In genomic region chr15:7842398-7842797, GRCm38 (mm10) we compare ENCODE assay signal across 22 mouse cellular contexts. TPM values are rescaled to one million over a fixed set of nuclear protein-coding genes. Genes with fewer than 3 reads are reported as not detected.
DNase-seq lines count a peak whose midpoint lies in the region.
"Had no signal": no experiment of that assay in that cellular context is flagged by ENCODE, and none has a peak within 500 bp of the region (broad histone marks: within the 10 kb centered on the region; RNA-seq: fewer than 3 reads in every experiment).

No protein-coding gene starts in this region.

- 88% methylated on average over 4 of the region's 4 CpGs for WGBS in limb, embryonic 10.5 days

- no peaks in the 10 kb centered on the region for H3K27me3 ChIP-seq in limb, embryonic 10.5 days (ENCODE audit: low read depth, poor library complexity, severe bottlenecking)
- H3K27me3 ChIP-seq: CH12.LX; embryonic facial prominence, embryonic 12.5 days; forebrain, embryonic 13.5 days; forebrain, embryonic 15.5 days; Patski had no signal

- H3K4me3 ChIP-seq in limb, embryonic 10.5 days: no peak overlapping the region
- H3K4me3 ChIP-seq: embryonic facial prominence, embryonic 10.5 days; embryonic facial prominence, embryonic 12.5 days; forebrain, embryonic 13.5 days; forebrain, embryonic 15.5 days had no signal

- no peak overlapping the region for H3K27ac ChIP-seq in limb, embryonic 10.5 days
- H3K27ac ChIP-seq: embryonic facial prominence, embryonic 10.5 days; embryonic facial prominence, embryonic 12.5 days; forebrain, embryonic 13.5 days; forebrain, embryonic 15.5 days had no signal

- H3K36me3 ChIP-seq in limb, embryonic 10.5 days: no peaks in the 10 kb centered on the region
- H3K36me3 ChIP-seq: embryonic facial prominence, embryonic 10.5 days; embryonic facial prominence, embryonic 12.5 days; forebrain, embryonic 15.5 days; G1E had no signal

- peak; percentile 53 for DNase-seq in 3134 (ENCODE audit: extremely low read depth, insufficient read length, low spot score)
- peak; percentile 84 for DNase-seq in 416B (ENCODE audit: low read depth)
- DNase-seq in adipocyte (ENCODE audit: low spot score): peak; percentile 10
- no peak for DNase-seq in cerebellum, postnatal 10 days
- no peak for DNase-seq in limb, embryonic 10.5 days (ENCODE audit: low spot score)
- DNase-seq: adrenal gland, postnatal 10 days; adrenal gland, postnatal 25 days; cerebellum, adult 11 months; cerebellum, adult 18-20 months; cerebellum, adult 8-10 months; cerebellum, adult 9-11 months; cerebellum, postnatal 25 days; forebrain, postnatal 0 days had no signal

- H3K4me1 ChIP-seq in limb, embryonic 10.5 days: no peaks in the 10 kb centered on the region
- H3K4me1 ChIP-seq: forebrain, embryonic 13.5 days; forebrain, embryonic 15.5 days had no signal

- no peaks in the 10 kb centered on the region for H3K9me3 ChIP-seq in limb, embryonic 10.5 days (replicated peaks)
- H3K9me3 ChIP-seq: embryonic facial prominence, embryonic 10.5 days; embryonic facial prominence, embryonic 12.5 days; forebrain, embryonic 13.5 days; forebrain, embryonic 15.5 days; G1E had no signal

RNA-seq across cellular contexts. Expression of gene Gdnf, which starts 31.8 kb away (rescaled TPM):
- 1.3 and 1.6 TPM in 2 replicates for polyA plus RNA-seq in limb, embryonic 10.5 days (2016; fragmentation: Nextera tagmentation; extraction: Ambion mirVana)
- polyA plus RNA-seq: activated CD4-positive, CD25-positive, alpha-beta regulatory T cell, adult 4 months; CD4-positive, CD25-positive, alpha-beta regulatory T cell, adult 4 months; forebrain, embryonic 13.5 days; G1E had no signal

Comparison
In these comparisons a context has a peak if more than half of its experiments do, and no peak if none do; other contexts are left out.
1. DNase-seq: peak in 3134 (single experiment), 416B (single experiment) and adipocyte (single experiment); none in cerebellum, postnatal 10 days (0 of 2) and limb, embryonic 10.5 days (single experiment).